Mouse (Mus musculus): ENCODE results near the gene Prkca. TPM values are rescaled to one million over a fixed set of nuclear protein-coding genes. Genes with fewer than 3 reads are reported as not detected.

Gene Prkca
- polyA plus RNA-seq, 1 experiment from 2014 or later: 5.3 TPM

DNA sequence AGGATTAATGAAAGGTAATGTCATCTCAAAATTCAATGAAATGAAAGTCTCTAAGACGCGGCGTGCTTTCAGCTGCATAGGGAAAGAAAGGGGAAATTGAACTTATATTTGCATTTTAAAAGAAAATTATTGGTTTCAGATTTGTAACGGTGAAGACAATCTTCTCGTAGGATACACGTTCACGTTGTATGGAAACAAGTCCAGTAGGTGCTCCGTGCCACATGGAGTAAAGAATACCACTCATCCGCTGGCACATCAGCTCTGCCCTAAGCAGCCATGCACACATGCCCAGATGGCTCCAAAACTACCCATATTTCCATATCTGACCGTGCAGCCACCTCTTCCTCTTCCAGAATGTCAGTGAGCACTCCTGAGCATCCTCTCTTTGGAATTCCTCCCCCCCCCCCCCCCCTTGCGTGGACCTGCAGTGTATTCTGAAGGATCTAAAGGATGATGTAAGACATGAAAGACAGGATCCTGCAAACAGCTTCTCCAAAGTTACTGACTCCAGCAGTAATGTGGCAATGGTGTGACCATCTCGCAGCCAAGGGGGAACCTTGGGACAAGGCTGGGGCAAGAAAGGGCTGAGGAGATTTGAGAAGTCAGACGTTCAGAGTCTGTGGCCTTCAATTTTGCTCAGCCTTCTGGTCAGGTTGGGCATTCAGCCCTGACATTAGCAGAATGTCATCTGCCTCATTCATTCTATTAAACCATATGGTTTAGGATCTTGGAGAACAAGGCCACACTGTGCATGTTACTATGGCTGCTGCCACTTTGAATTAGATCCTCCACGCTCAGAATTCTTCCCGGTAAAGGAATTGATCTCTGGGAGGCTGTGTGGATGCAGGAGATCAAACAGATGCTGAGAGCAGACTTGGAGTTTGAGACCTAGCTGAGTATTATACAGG is 142.8 kb downstream of the Prkca start:
- no peak for DNase-seq (ENCODE audit: low spot score)

DNA sequence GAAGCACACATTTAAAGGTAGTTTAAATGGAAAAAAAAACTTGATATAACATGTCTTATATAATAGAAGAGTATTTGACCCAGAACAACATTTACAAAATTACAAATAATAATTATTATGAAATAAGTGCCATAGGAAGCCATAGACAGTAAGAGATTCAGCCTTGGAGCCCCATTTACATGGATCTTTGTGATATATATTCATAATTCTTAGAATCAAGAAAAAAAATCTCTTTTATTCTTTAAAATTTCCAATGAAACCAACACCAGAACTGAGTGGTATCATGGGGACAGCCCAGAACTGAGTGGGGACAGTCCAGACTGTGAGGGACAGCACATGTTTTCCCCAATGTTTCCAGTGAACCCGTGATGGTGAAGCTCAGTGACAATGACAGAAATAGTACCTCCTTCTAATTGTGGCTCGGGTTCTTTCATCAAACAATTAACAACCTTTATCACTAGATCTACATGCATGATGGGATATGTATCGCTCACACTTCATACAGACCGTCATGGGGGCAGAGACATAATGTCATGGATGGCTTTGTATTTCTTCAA is 144.2 kb downstream of the Prkca start:
- Histone ChIP-seq H3K27me3 (replicated peaks; ENCODE audit: control insufficient read depth, insufficient read depth, low read length) (no peaks in the 10 kb centered on the region), H3K4me3 (ENCODE audit: low read depth, low read length) (no peak overlapping the region), H3K36me3 (ENCODE audit: control insufficient read depth, insufficient read depth, low read length) (no peaks in the 10 kb centered on the region), H3K27ac (ENCODE audit: low read depth, low read length) (no peak overlapping the region), H3K4me2 (ENCODE audit: low read length) (no peak overlapping the region), H3K9me3 (replicated peaks; ENCODE audit: control insufficient read depth, low read length) (no peaks in the 10 kb centered on the region), H3K9ac (ENCODE audit: low read length) (no peak overlapping the region), H3K4me1 (ENCODE audit: control insufficient read depth, insufficient read depth, low read length) (peaks cover 14% of the 10 kb centered on the region; the same call in 1 of the 2 replicates)
- no peak for DNase-seq (ENCODE audit: low spot score)
- ATAC-seq: no peak
- WGBS: 87% methylated on average over 4 of the region's 4 CpGs

More for the DNA sequence above, 142.8 kb downstream of the Prkca start:
- H3K9me3 ChIP-seq (replicated peaks; ENCODE audit: control insufficient read depth, low read length): no peaks in the 10 kb centered on the region
- no peak overlapping the region for H3K27ac ChIP-seq (ENCODE audit: low read depth, low read length)
- H3K4me2 ChIP-seq (ENCODE audit: low read length): no peak overlapping the region
- no peaks in the 10 kb centered on the region for H3K36me3 ChIP-seq (ENCODE audit: control insufficient read depth, insufficient read depth, low read length)
- peaks cover 21% of the 10 kb centered on the region for H3K4me1 ChIP-seq (ENCODE audit: control insufficient read depth, insufficient read depth, low read length)
- ATAC-seq: no peak
- H3K9ac ChIP-seq (ENCODE audit: low read length): no peak overlapping the region
- WGBS: 82% methylated on average over 15 of the region's 15 CpGs
- no peaks in the 10 kb centered on the region for H3K27me3 ChIP-seq (replicated peaks; ENCODE audit: control insufficient read depth, insufficient read depth, low read length)
- no peak overlapping the region for H3K4me3 ChIP-seq (ENCODE audit: low read depth, low read length)

- ATAC-seq (no peak), DNase-seq (ENCODE audit: low spot score) (no peak)
- no peaks in the 10 kb centered on the region for H3K27me3 ChIP-seq (replicated peaks; ENCODE audit: control insufficient read depth, insufficient read depth, low read length)
- no peak overlapping the region for H3K27ac ChIP-seq (ENCODE audit: low read depth, low read length)
- H3K36me3 ChIP-seq (ENCODE audit: control insufficient read depth, insufficient read depth, low read length): no peaks in the 10 kb centered on the region
- H3K4me3 ChIP-seq (ENCODE audit: low read depth, low read length): no peak overlapping the region
- H3K9ac ChIP-seq (ENCODE audit: low read length): no peak overlapping the region
- H3K9me3 ChIP-seq (replicated peaks; ENCODE audit: control insufficient read depth, low read length): no peaks in the 10 kb centered on the region
- peaks cover 5% of the 10 kb centered on the region; the same call in 1 of the 2 replicates for H3K4me1 ChIP-seq (ENCODE audit: control insufficient read depth, insufficient read depth, low read length)
- 70% methylated on average over 5 of the region's 5 CpGs for WGBS
- H3K4me2 ChIP-seq (ENCODE audit: low read length): no peak overlapping the region
Measured at GRCm38 (mm10) chr11:108198592-108198991, 145.1 kb downstream of the Prkca start.

- 67% methylated on average over 9 of the region's 9 CpGs for WGBS
- DNase-seq (ENCODE audit: low spot score): no peak
- Histone ChIP-seq H3K27ac (ENCODE audit: low read depth, low read length) (no peak overlapping the region; the same call in 1 of the 2 replicates), H3K9ac (ENCODE audit: low read length) (no peak overlapping the region), H3K9me3 (replicated peaks; ENCODE audit: control insufficient read depth, low read length) (no peaks in the 10 kb centered on the region), H3K4me3 (ENCODE audit: low read depth, low read length) (no peak overlapping the region), H3K4me2 (ENCODE audit: low read length) (no peak overlapping the region), H3K4me1 (ENCODE audit: control insufficient read depth, insufficient read depth, low read length) (no peaks in the 10 kb centered on the region), H3K36me3 (ENCODE audit: control insufficient read depth, insufficient read depth, low read length) (no peaks in the 10 kb centered on the region), H3K27me3 (replicated peaks; ENCODE audit: control insufficient read depth, insufficient read depth, low read length) (no peaks in the 10 kb centered on the region)
- no peak for ATAC-seq
Measured at GRCm38 (mm10) chr11:108197427-108198218, 146.1 kb downstream of the Prkca start.

GRCm38 (mm10) chr11:108196796-108197195 is 146.9 kb downstream of the Prkca start:
- no peak overlapping the region for H3K9ac ChIP-seq (ENCODE audit: low read length)
- 92% methylated on average over 3 of the region's 3 CpGs for WGBS
- H3K36me3 ChIP-seq (ENCODE audit: control insufficient read depth, insufficient read depth, low read length): no peaks in the 10 kb centered on the region
- no peak overlapping the region for H3K4me2 ChIP-seq (ENCODE audit: low read length)
- H3K27me3 ChIP-seq (replicated peaks; ENCODE audit: control insufficient read depth, insufficient read depth, low read length): no peaks in the 10 kb centered on the region
- DNase-seq (ENCODE audit: low spot score) (no peak), ATAC-seq (no peak)
- no peak overlapping the region for H3K4me3 ChIP-seq (ENCODE audit: low read depth, low read length)
- no peak overlapping the region for H3K27ac ChIP-seq (ENCODE audit: low read depth, low read length)
- no peaks in the 10 kb centered on the region for H3K4me1 ChIP-seq (ENCODE audit: control insufficient read depth, insufficient read depth, low read length)
- no peaks in the 10 kb centered on the region for H3K9me3 ChIP-seq (replicated peaks; ENCODE audit: control insufficient read depth, low read length)

DNA sequence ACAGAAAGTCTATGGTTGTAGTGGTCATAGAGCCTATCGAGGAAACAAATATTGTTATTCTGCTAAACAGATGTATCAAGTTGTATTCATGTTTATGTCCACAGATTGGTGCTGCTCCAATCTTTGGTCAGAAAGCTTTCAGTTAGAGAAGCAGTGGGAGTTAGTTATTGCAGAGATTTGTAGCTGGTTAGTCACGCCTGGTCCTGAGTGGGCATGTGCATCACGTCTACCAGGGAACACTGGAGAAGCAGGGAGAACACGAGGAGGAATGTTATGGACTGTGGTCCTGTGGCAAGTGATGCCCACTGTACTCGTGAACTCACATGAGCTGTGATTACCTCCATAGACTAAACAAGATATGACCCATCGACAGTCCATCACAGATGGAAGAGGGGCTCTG is 153.4 kb downstream of the Prkca start:
- no peak for DNase-seq (ENCODE audit: low spot score)
- Histone ChIP-seq H3K4me1 (ENCODE audit: control insufficient read depth, insufficient read depth, low read length) (no peaks in the 10 kb centered on the region), H3K4me2 (ENCODE audit: low read length) (no peak overlapping the region), H3K27me3 (replicated peaks; ENCODE audit: control insufficient read depth, insufficient read depth, low read length) (no peaks in the 10 kb centered on the region), H3K9me3 (replicated peaks; ENCODE audit: control insufficient read depth, low read length) (no peaks in the 10 kb centered on the region), H3K27ac (ENCODE audit: low read depth, low read length) (no peak overlapping the region), H3K4me3 (ENCODE audit: low read depth, low read length) (no peak overlapping the region), H3K9ac (ENCODE audit: low read length) (no peak overlapping the region), H3K36me3 (ENCODE audit: control insufficient read depth, insufficient read depth, low read length) (no peaks in the 10 kb centered on the region)
- 94% methylated on average over 6 of the region's 6 CpGs for WGBS
- ATAC-seq: no peak

GRCm38 (mm10) chr11:108189362-108189761 is 154.4 kb downstream of the Prkca start:
- Histone ChIP-seq H3K4me2 (ENCODE audit: low read length) (no peak overlapping the region), H3K9ac (ENCODE audit: low read length) (no peak overlapping the region), H3K4me3 (ENCODE audit: low read depth, low read length) (no peak overlapping the region), H3K27ac (ENCODE audit: low read depth, low read length) (no peak overlapping the region), H3K36me3 (ENCODE audit: control insufficient read depth, insufficient read depth, low read length) (no peaks in the 10 kb centered on the region), H3K27me3 (replicated peaks; ENCODE audit: control insufficient read depth, insufficient read depth, low read length) (no peaks in the 10 kb centered on the region), H3K9me3 (replicated peaks; ENCODE audit: control insufficient read depth, low read length) (no peaks in the 10 kb centered on the region), H3K4me1 (ENCODE audit: control insufficient read depth, insufficient read depth, low read length) (no peaks in the 10 kb centered on the region)
- ATAC-seq (no peak), DNase-seq (ENCODE audit: low spot score) (no peak)
- WGBS: 92% methylated on average over 3 of the region's 3 CpGs

GRCm38 (mm10) chr11:108182421-108182820 is 161.3 kb downstream of the Prkca start:
- no peak for ATAC-seq
- no peak overlapping the region for H3K9ac ChIP-seq (ENCODE audit: low read length)
- H3K9me3 ChIP-seq (replicated peaks; ENCODE audit: control insufficient read depth, low read length): no peaks in the 10 kb centered on the region
- no peak overlapping the region for H3K27ac ChIP-seq (ENCODE audit: low read depth, low read length)
- no peaks in the 10 kb centered on the region for H3K27me3 ChIP-seq (replicated peaks; ENCODE audit: control insufficient read depth, insufficient read depth, low read length)
- 78% methylated on average over 5 of the region's 5 CpGs for WGBS
- peaks cover 15% of the 10 kb centered on the region for H3K4me1 ChIP-seq (ENCODE audit: control insufficient read depth, insufficient read depth, low read length)
- no peaks in the 10 kb centered on the region for H3K36me3 ChIP-seq (ENCODE audit: control insufficient read depth, insufficient read depth, low read length)
- no peak overlapping the region for H3K4me2 ChIP-seq (ENCODE audit: low read length)
- DNase-seq (ENCODE audit: low spot score): no peak
- no peak overlapping the region for H3K4me3 ChIP-seq (ENCODE audit: low read depth, low read length)
